Mouse (Mus musculus) heart, postnatal 0 days (tissue): ENCODE results near the gene Rnf216.
A peak's percentile ranks its signal among the peaks of the same experiment; 100 is the strongest.

Source experiments
- CTCF ChIP-seq: IDR thresholded peaks from 2 replicates; pipeline ENCODE4 v1.5.1; 2016; ENCODE audit warnings: antibody characterized with exemption, control low read depth, low read depth
- EP300 ChIP-seq: IDR thresholded peaks from 2 replicates; pipeline ENCODE4 v1.6.1; 2016; ENCODE audit warnings: antibody characterized with exemption, low read depth

DNA sequence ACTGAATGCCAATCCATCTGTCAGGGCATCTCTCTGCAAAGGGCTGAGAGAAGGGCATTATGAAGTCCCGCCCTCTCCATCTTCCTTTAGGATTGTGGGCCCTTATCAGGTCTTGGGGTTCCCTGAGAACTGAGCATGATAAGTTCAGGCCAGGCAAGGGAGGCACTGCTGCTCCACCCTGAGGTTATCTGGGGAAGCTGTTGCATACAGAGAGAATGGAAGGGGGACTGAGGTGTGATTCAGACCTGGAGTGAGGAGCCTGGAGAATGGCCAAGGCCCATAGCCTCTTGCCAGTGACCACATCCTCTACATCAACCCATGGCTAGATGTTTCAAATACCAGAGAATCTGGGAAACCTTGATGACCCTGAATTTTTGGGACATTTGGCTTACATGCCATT, 76.7 kb downstream of the Rnf216 start:
- 0 out of 2 replicates have a peak, but pooled peaks have one; percentile 3 for TF ChIP-seq CTCF
- no peak for TF ChIP-seq EP300
